Mouse (Mus musculus) heart, embryonic 16.5 days (tissue): ENCODE data around the gene Gm21750. TPM values are rescaled to one million over a fixed set of nuclear protein-coding genes. Genes with fewer than 3 reads are reported as not detected.

ENCODE experiments used
- ATAC-seq: fragments of 200-750 bp; cut with Nextera tagmentation; replicated peaks from 2 replicates; pipeline ENCODE4 v1.8.0; 2017; ENCODE audit warnings: moderate number of reproducible peaks; ENCODE audit not compliant: insufficient read depth, low FRiP score; ENCODE audit errors: extremely low read depth
- H3K27ac ChIP-seq: fragments of 300-500 bp; sonication (generic); 2 replicates; pipeline ENCODE4 v1.5.1; 2014; ENCODE audit warnings: mild to moderate bottlenecking, low read length, control low read depth, moderate library complexity
- H3K27me3 ChIP-seq: fragments of 300-500 bp; sonication (generic); 2 replicates; pipeline ENCODE4 v1.6.1; 2014; ENCODE audit warnings: low read length, mixed read lengths; ENCODE audit not compliant: control insufficient read depth, insufficient read depth
- H3K36me3 ChIP-seq: fragments of 300-500 bp; sonication (generic); 2 replicates; pipeline ENCODE4 v1.6.1; 2014; ENCODE audit not compliant: control insufficient read depth, insufficient read depth
- H3K4me1 ChIP-seq: fragments of 300-500 bp; sonication (generic); 2 replicates; pipeline ENCODE4 v1.6.1; 2014; ENCODE audit warnings: low read length, mixed read lengths; ENCODE audit not compliant: control insufficient read depth, insufficient read depth
- H3K4me2 ChIP-seq: fragments of 300-500 bp; sonication (generic); 2 replicates; pipeline ENCODE4 v1.6.1; 2014; ENCODE audit warnings: low read depth, mild to moderate bottlenecking, control low read depth, low read length
- H3K4me3 ChIP-seq: fragments of 300-500 bp; sonication (generic); 2 replicates; pipeline ENCODE4 v1.5.1; 2014; ENCODE audit warnings: mild to moderate bottlenecking, control low read depth, low read length
- H3K9ac ChIP-seq: fragments of 300-500 bp; sonication (generic); 2 replicates; pipeline ENCODE4 v1.6.1; 2014; ENCODE audit warnings: low read length, control low read depth
- H3K9me3 ChIP-seq: fragments of 300-500 bp; sonication (generic); replicated peaks from 2 replicates; pipeline ENCODE4 v1.6.1; 2016; ENCODE audit warnings: low read length; ENCODE audit not compliant: control insufficient read depth
- WGBS: fragments of 180-500 bp; shearing (Covaris S2); extraction: QIAGEN DNeasy Blood & Tissue Kit; methylation state at CpG from one replicate; pipeline ENCODE4 v1.1.7; 2014; 5-methylcytosine and 5-hydroxymethylcytosine counted together
- polyA plus RNA-seq: library from polyadenylated mRNA; unstranded; fragments of >200 nt; fragmentation: Nextera tagmentation; extraction: Ambion mirVana; gene quantifications from 2 replicates; pipeline ENCODE4 v1.2.1, GENCODE M21; 2015

Gm21750 gene
- polyA plus RNA-seq, 1 experiment from 2014 or later = not detected

DNA sequence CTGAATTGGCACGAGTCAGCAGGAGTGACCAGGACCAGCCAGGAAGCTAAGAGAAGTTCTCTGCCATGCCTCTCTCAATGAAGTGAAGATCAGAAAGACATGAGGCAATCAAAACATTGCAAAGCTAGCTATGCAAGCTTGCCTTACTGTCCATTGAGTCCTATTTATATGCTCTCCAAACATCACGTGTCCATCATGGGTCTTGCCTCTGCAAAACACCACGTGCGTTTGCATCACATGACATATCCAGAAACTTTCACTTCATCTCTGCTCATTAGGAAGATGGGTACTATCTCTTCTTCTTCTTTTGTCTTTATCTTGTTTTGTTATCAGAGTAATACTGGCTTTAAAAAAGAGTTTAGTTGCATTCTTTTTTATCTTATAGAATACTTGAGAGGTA, 10.8 kb upstream of the Gm21750 start:
- Histone ChIP-seq H3K4me2 (no peak overlapping the region), H3K27ac (no peak overlapping the region), H3K4me1 (no peaks in the 10 kb centered on the region), H3K9ac (no peak overlapping the region), H3K27me3 (no peaks in the 10 kb centered on the region), H3K36me3 (no peaks in the 10 kb centered on the region), H3K4me3 (no peak overlapping the region), H3K9me3 (no peaks in the 10 kb centered on the region)
- WGBS = 84% methylated on average over 4 of the region's 4 CpGs
- ATAC-seq = no peak

- Histone ChIP-seq H3K9me3 (no peaks in the 10 kb centered on the region; the same call in 1 of the 2 replicates), H3K36me3 (no peaks in the 10 kb centered on the region), H3K4me2 (no peak overlapping the region), H3K9ac (no peak overlapping the region), H3K27me3 (no peaks in the 10 kb centered on the region), H3K27ac (no peak overlapping the region), H3K4me3 (no peak overlapping the region), H3K4me1 (no peaks in the 10 kb centered on the region)
- WGBS = 68% methylated on average over 2 of the region's 2 CpGs
- ATAC-seq = no peak
Observed at GRCm38 (mm10) chr14:73670091-73670490, 9.1 kb downstream of the Gm21750 start.

DNA sequence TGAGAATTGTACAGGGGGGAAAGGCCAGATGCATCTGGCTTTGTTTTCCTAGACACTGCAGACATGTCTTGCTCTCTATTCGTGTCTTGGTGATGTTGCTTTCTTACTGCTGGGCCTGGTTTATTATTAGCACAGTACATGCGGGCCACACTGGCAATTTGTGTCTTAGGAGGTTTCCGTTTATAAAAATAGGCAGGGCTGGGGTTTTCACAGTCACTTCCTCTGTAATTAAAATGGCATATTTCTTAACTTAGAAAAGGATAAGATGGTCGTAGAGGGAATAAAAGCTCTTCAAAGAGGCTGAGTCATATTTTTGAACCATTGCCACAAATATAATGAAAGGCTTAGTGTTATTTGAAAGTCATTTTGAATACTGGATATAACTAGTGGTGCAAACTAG, 26.7 kb downstream of the Gm21750 start:
- Histone ChIP-seq H3K9me3 (peaks cover 4% of the 10 kb centered on the region; the same call in 1 of the 2 replicates), H3K4me2 (no peak overlapping the region), H3K36me3 (no peaks in the 10 kb centered on the region), H3K27ac (no peak overlapping the region), H3K9ac (no peak overlapping the region), H3K27me3 (no peaks in the 10 kb centered on the region), H3K4me1 (no peaks in the 10 kb centered on the region), H3K4me3 (no peak overlapping the region)
- WGBS = 31% methylated on average over 4 of the region's 4 CpGs
- no peak for ATAC-seq

- H3K27ac ChIP-seq = no peak overlapping the region
- H3K9me3 ChIP-seq = peaks cover 4% of the 10 kb centered on the region; the same call in 1 of the 2 replicates
- H3K27me3 ChIP-seq = no peaks in the 10 kb centered on the region
- no peak overlapping the region for H3K4me3 ChIP-seq
- 67% methylated on average over 2 of the region's 2 CpGs for WGBS
- no peaks in the 10 kb centered on the region for H3K36me3 ChIP-seq
- no peak overlapping the region for H3K9ac ChIP-seq
- H3K4me2 ChIP-seq = no peak overlapping the region
- ATAC-seq = no peak
- no peaks in the 10 kb centered on the region for H3K4me1 ChIP-seq
Observed at GRCm38 (mm10) chr14:73688427-73688826, 27.4 kb downstream of the Gm21750 start.

- Histone ChIP-seq H3K4me1 (no peaks in the 10 kb centered on the region), H3K27me3 (no peaks in the 10 kb centered on the region), H3K36me3 (no peaks in the 10 kb centered on the region), H3K4me2 (no peak overlapping the region), H3K4me3 (no peak overlapping the region), H3K27ac (no peak overlapping the region), H3K9ac (no peak overlapping the region), H3K9me3 (no peaks in the 10 kb centered on the region)
- ATAC-seq = no peak
- 19% methylated on average over 1 of the region's 1 CpGs for WGBS
Observed at GRCm38 (mm10) chr14:73700256-73700655, 39.2 kb downstream of the Gm21750 start.

DNA sequence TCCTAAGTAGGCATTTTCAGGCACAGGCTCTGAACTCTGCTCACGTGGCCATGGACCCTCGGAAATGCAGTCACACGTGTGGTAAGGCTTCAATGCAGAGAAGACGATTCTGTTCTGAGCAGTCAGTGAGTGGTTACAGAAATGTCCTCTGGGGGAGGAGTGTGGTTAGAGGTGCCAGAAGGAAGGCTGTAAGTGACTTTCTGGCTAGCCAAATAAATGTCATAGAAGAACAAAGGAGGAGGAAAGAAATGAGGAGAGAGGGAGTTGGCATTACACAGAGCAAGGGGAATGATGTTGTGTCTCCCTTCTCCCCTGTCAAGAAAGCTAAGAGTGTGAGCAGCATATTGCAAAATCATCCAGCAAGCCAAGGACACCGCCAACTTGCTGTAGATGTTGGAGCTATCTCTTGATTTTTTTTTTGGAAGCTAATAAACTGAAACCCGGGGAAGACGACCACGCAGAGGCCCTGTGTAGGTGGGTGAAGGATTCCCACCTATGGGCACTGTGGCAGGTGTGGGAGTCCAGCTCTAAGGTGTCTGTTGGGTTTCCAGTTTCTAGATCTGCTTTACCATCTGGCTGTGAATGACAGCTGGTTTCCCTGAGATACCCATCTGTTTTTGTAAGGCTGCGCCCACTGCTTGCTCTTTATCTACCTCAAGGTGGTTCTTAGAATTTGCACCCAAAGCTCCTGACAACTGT, 48.5 kb downstream of the Gm21750 start:
- Histone ChIP-seq H3K4me2 (no peak overlapping the region), H3K27ac (no peak overlapping the region), H3K27me3 (no peaks in the 10 kb centered on the region), H3K4me1 (no peaks in the 10 kb centered on the region), H3K4me3 (no peak overlapping the region), H3K9ac (no peak overlapping the region), H3K36me3 (no peaks in the 10 kb centered on the region), H3K9me3 (peaks cover 13% of the 10 kb centered on the region)
- WGBS = 72% methylated on average over 9 of the region's 9 CpGs
- no peak; the same call in 1 of the 2 replicates for ATAC-seq

Other genes with a start within 250 kb of the Gm21750 start
- gene Med4, start 151.2 kb upstream of the Gm21750 start, polyA plus RNA-seq = 54.1 and 55.5 TPM in 2 replicates
- gene Sucla2, start 135.9 kb upstream of the Gm21750 start, polyA plus RNA-seq = 263 and 286 TPM in 2 replicates
- gene Nudt15, start 113.0 kb upstream of the Gm21750 start, polyA plus RNA-seq = 3.8 and 4.1 TPM in 2 replicates